Comparison of ENCODE assay signal across 9 mouse cellular contexts in genomic region chr8:71495811-71496210, GRCm38 (mm10). TPM values are rescaled to one million over a fixed set of nuclear protein-coding genes. Genes with fewer than 3 reads are reported as not detected.
DNase-seq lines count a peak whose midpoint lies in the region; ATAC-seq and TF ChIP-seq lines count a peak whose summit lies in the region.
"Had no signal": no experiment of that assay in that cellular context is flagged by ENCODE, and none has a peak within 500 bp of the region (broad histone marks: within the 10 kb centered on the region; RNA-seq: fewer than 3 reads in every experiment).

No protein-coding gene starts in this region.

- H3K4me1 ChIP-seq in heart, embryonic 12.5 days (replicated peaks): peaks cover 50% of the 10 kb centered on the region
- H3K4me1 ChIP-seq in embryonic fibroblast, embryonic 13.5 days (ENCODE audit: control insufficient read depth, insufficient read depth, low read length): peaks cover 12% of the 10 kb centered on the region

- TF ChIP-seq POLR2A in embryonic fibroblast, embryonic 13.5 days (IDR thresholded peaks at IDR 0.05; ENCODE audit: low read depth, low read length): no peak

- no peaks in the 10 kb centered on the region for H3K27me3 ChIP-seq in heart, embryonic 12.5 days (replicated peaks)
- H3K27me3 ChIP-seq: Patski had no signal

- no peak for ATAC-seq in heart, embryonic 12.5 days (ENCODE audit: insufficient number of reproducible peaks, low FRiP score)

- peak overlapping the region; percentile 80 for H3K27ac ChIP-seq in heart, embryonic 12.5 days (ENCODE audit: poor library complexity, severe bottlenecking)
- peak overlapping the region; percentile 55 for H3K27ac ChIP-seq in embryonic fibroblast, embryonic 13.5 days (ENCODE audit: insufficient read depth, low read length)
- H3K27ac ChIP-seq: macrophage had no signal

- H3K4me2 ChIP-seq in heart, embryonic 12.5 days: no peak overlapping the region

- no peaks in the 10 kb centered on the region for H3K9me3 ChIP-seq in heart, embryonic 12.5 days (replicated peaks)

- WGBS in heart, embryonic 12.5 days: 83% methylated on average over 5 of the region's 5 CpGs

- TF ChIP-seq CTCF in embryonic fibroblast, embryonic 13.5 days (IDR thresholded peaks at IDR 0.05; ENCODE audit: borderline replicate concordance, insufficient read depth, low read length): no peak

- no peak overlapping the region for H3K4me3 ChIP-seq in heart, embryonic 12.5 days
- H3K4me3 ChIP-seq in embryonic fibroblast, embryonic 13.5 days (ENCODE audit: insufficient read depth, low read length): no peak overlapping the region

- H3K36me3 ChIP-seq in heart, embryonic 12.5 days: peaks cover 32% of the 10 kb centered on the region

- DNase-seq in heart, adult 9 months (ENCODE audit: low spot score in 2 of 2): no peak
- DNase-seq in NIH3T3 (ENCODE audit: low read depth): peak; percentile 51
- DNase-seq in kidney, postnatal 25 days: peak; percentile 58 to 63
- no peak for DNase-seq in layer of hippocampus, postnatal 14 days (ENCODE audit: low spot score in 2 of 2)
- DNase-seq in right cerebral cortex, adult 2 months (ENCODE audit: low spot score in 2 of 2): no peak

- H3K9ac ChIP-seq in heart, embryonic 12.5 days: no peak overlapping the region

RNA-seq across cellular contexts. Expression of gene Gtpbp3, which starts 7.9 kb away (rescaled TPM):
- 11.6 and 12.8 TPM in 2 replicates for polyA plus RNA-seq in heart, embryonic 12.5 days (2016; fragmentation: Nextera tagmentation; extraction: Ambion mirVana)
- polyA plus RNA-seq in embryonic fibroblast, embryonic 13.5 days (2011; ENCODE audit: insufficient read length, low read depth, missing spikeins): 10.5 and 12.5 TPM in 2 replicates
- total RNA-seq in layer of hippocampus, postnatal 14 days (2021): 10 to 100 TPM; 30.6 to 33.3 TPM

RNA-seq across cellular contexts. Expression of gene Ano8, which starts 10.0 kb away (rescaled TPM):
- polyA plus RNA-seq in heart, embryonic 12.5 days (2016; fragmentation: Nextera tagmentation; extraction: Ambion mirVana): 2.7 and 3.8 TPM in 2 replicates
- polyA plus RNA-seq in embryonic fibroblast, embryonic 13.5 days (2011; ENCODE audit: insufficient read length, low read depth, missing spikeins): 15.4 and 15.6 TPM in 2 replicates
- 10 to 100 TPM; 60.1 to 62.4 TPM for total RNA-seq in layer of hippocampus, postnatal 14 days (2021)

RNA-seq across cellular contexts. Expression of gene Plvap, which starts 15.7 kb away (rescaled TPM):
- 184 and 202 TPM in 2 replicates for polyA plus RNA-seq in heart, embryonic 12.5 days (2016; fragmentation: Nextera tagmentation; extraction: Ambion mirVana)
- polyA plus RNA-seq in embryonic fibroblast, embryonic 13.5 days (2011; ENCODE audit: insufficient read length, low read depth, missing spikeins): 0.33 and 0.44 TPM in 2 replicates
- 1 to 10 TPM; 7.2 to 7.6 TPM for total RNA-seq in layer of hippocampus, postnatal 14 days (2021)
- polyA plus RNA-seq: macrophage had no signal

RNA-seq across cellular contexts. Expression of gene Dda1, which starts 26.8 kb away (rescaled TPM):
- polyA plus RNA-seq in heart, embryonic 12.5 days (2016; fragmentation: Nextera tagmentation; extraction: Ambion mirVana): 85.4 and 89.9 TPM in 2 replicates
- polyA plus RNA-seq in embryonic fibroblast, embryonic 13.5 days (2011; ENCODE audit: insufficient read length, low read depth, missing spikeins): 63.1 and 70.4 TPM in 2 replicates
- 100 to 1,000 TPM; 104 to 110 TPM for total RNA-seq in layer of hippocampus, postnatal 14 days (2021)

RNA-seq across cellular contexts. Expression of gene Ccdc194, which starts 29.7 kb away (rescaled TPM):
- polyA plus RNA-seq in heart, embryonic 12.5 days (2016; fragmentation: Nextera tagmentation; extraction: Ambion mirVana): 0.83 and 1.4 TPM in 2 replicates
- not detected in 2 replicates for polyA plus RNA-seq in embryonic fibroblast, embryonic 13.5 days (2011; ENCODE audit: insufficient read length, low read depth, missing spikeins)
- total RNA-seq in layer of hippocampus, postnatal 14 days (2021): not detected
- polyA plus RNA-seq: macrophage had no signal

Comparison
In these comparisons a context has a peak if more than half of its experiments do, and no peak if none do; other contexts are left out.
1. DNase-seq: peak in NIH3T3 (single experiment) and kidney, postnatal 25 days (2 of 2); none in heart, adult 9 months (0 of 2), layer of hippocampus, postnatal 14 days (0 of 2) and right cerebral cortex, adult 2 months (0 of 2).
2. RNA of gene Plvap, which starts 15.7 kb away (polyA plus RNA-seq): 184 to 202 TPM in heart, embryonic 12.5 days; 0.33 to 0.44 TPM in embryonic fibroblast, embryonic 13.5 days; every median in the first group is over 100 times any median in the second.